28 mouse cellular contexts compared by ENCODE assay signal in the genomic region with DNA sequence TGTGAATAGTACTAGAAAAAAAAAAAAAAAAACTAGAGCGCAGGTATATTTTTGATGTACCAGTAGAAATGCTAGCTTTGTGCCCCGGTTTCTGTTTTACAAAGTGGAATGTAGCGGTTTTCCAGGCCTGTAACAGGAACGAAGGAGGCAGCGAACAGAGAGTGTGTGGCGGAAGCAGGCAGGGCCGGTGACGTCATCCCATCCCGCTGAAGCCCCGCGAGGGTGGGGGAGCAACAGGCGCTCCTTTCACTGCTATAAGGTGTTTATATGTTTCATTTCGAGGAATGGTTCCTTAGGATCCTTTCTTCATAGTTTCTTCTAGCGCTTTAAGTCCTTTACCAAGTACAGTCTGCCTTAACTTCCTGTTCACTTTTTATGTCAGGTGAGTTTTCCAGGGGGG.
DNase-seq lines count a peak whose midpoint lies in the region; ATAC-seq and TF ChIP-seq lines count a peak whose summit lies in the region.
"Had no signal": no experiment of that assay in that cellular context is flagged by ENCODE, and none has a peak within 500 bp of the region (broad histone marks: within the 10 kb centered on the region; RNA-seq: fewer than 3 reads in every experiment).

No protein-coding gene starts in this region.

- intact Hi-C loops in heart, postnatal 25 days (cut with DNase I) = loop anchor here (10.0 kb wide), 2 partner anchors 107 to 267 kb away; no protein-coding TSS in a partner anchor

- H3K9me3 ChIP-seq in heart, postnatal 0 days (replicated peaks; ENCODE audit: control insufficient read depth, low read length) = no peaks in the 10 kb centered on the region
- H3K9me3 ChIP-seq: liver, embryonic 15.5 days; midbrain, embryonic 12.5 days; neural tube, embryonic 13.5 days had no signal

- H3K36me3 ChIP-seq in heart, postnatal 0 days (replicated peaks; ENCODE audit: control insufficient read depth, insufficient read depth, low read length) = no peaks in the 10 kb centered on the region
- H3K36me3 ChIP-seq in testis, adult 2 months (ENCODE audit: control insufficient read depth, insufficient read depth, low read length) = no peaks in the 10 kb centered on the region
- H3K36me3 ChIP-seq: liver, embryonic 15.5 days; midbrain, embryonic 12.5 days; neural tube, embryonic 13.5 days had no signal

- TF ChIP-seq CTCF in heart, postnatal 0 days (IDR thresholded peaks at IDR 0.05; ENCODE audit: low read depth) = no peak
- no peak for TF ChIP-seq CTCF in testis, adult 2 months (IDR thresholded peaks at IDR 0.05; ENCODE audit: control insufficient read depth, insufficient read depth, insufficient replicate concordance, low read depth, low read length)

- ATAC-seq in heart, postnatal 0 days (ENCODE audit: insufficient read depth, low read depth) = no peak
- ATAC-seq: forebrain, postnatal 0 days; hindbrain, embryonic 16.5 days; lung, postnatal 0 days had no signal

- no peak for TF ChIP-seq POLR2A in testis, adult 2 months (IDR thresholded peaks at IDR 0.05; ENCODE audit: control insufficient read depth, low read depth, low read length)

- TF ChIP-seq EP300 in heart, postnatal 0 days (IDR thresholded peaks at IDR 0.05; ENCODE audit: low read depth) = no peak

- no peak overlapping the region for H3K4me3 ChIP-seq in heart, postnatal 0 days (ENCODE audit: low read depth, low read length)
- H3K4me3 ChIP-seq in testis, adult 2 months (ENCODE audit: control insufficient read depth, low read depth, low read length) = peak overlapping the region; percentile 45
- H3K4me3 ChIP-seq: erythroblast, embryonic 14.5 days; liver, embryonic 15.5 days; megakaryocyte, embryonic 14.5 days; midbrain, embryonic 12.5 days; myocyte; neural tube, embryonic 13.5 days had no signal

- no peak overlapping the region for H3K9ac ChIP-seq in heart, postnatal 0 days (replicated peaks; ENCODE audit: low read depth, low read length)
- H3K9ac ChIP-seq: forebrain, postnatal 0 days; liver, embryonic 15.5 days; midbrain, embryonic 12.5 days; neural tube, embryonic 13.5 days had no signal

- 76% methylated on average over 14 of the region's 14 CpGs for WGBS in heart, postnatal 0 days

- H3K4me1 ChIP-seq in heart, postnatal 0 days (ENCODE audit: control insufficient read depth, insufficient read depth) = no peaks in the 10 kb centered on the region
- peaks cover 6% of the 10 kb centered on the region; the same call in 1 of the 2 replicates for H3K4me1 ChIP-seq in testis, adult 2 months (ENCODE audit: control insufficient read depth, insufficient read depth, low read length)
- H3K4me1 ChIP-seq: liver, embryonic 15.5 days; megakaryocyte, embryonic 14.5 days had no signal

- DNase-seq in embryo, embryonic 11 days = peak; percentile 33
- DNase-seq in embryo, embryonic 9.5 days (ENCODE audit: extremely low spot score) = no peak
- no peak for DNase-seq in heart, postnatal 0 days (ENCODE audit: low spot score)
- DNase-seq in heart, postnatal 25 days (ENCODE audit: low spot score) = no peak
- DNase-seq in testis, postnatal 10 days (ENCODE audit: low spot score) = no peak
- peak; percentile 51 for DNase-seq in testis, postnatal 14 days (ENCODE audit: low spot score)
- DNase-seq in kidney, postnatal 14 days = no peak
- DNase-seq: adrenal gland, postnatal 10 days; cerebellum, adult 8-10 months; forebrain, postnatal 0 days; gastrocnemius, postnatal 14 days; heart, adult 11 months; heart, postnatal 10 days; kidney, adult 8-10 months; layer of hippocampus, postnatal 36 days; lung, postnatal 4 days; thymus, postnatal 14 days had no signal

- no peak overlapping the region for H3K27ac ChIP-seq in heart, postnatal 0 days (ENCODE audit: low read depth)
- H3K27ac ChIP-seq in testis, adult 2 months (ENCODE audit: control insufficient read depth, insufficient read depth, low read depth, low read length) = no peak overlapping the region
- H3K27ac ChIP-seq: kidney, postnatal 0 days; liver, embryonic 15.5 days; midbrain, embryonic 12.5 days; neural tube, embryonic 13.5 days had no signal

- H3K4me2 ChIP-seq in heart, postnatal 0 days (ENCODE audit: low read depth, low read length) = 0 out of 2 replicates have a peak overlapping the region, but pooled peaks have one; percentile 12
- H3K4me2 ChIP-seq: liver, embryonic 15.5 days; midbrain, embryonic 12.5 days; neural tube, embryonic 13.5 days had no signal

- H3K27me3 ChIP-seq in heart, postnatal 0 days (ENCODE audit: control insufficient read depth, insufficient read depth, low read length) = no peaks in the 10 kb centered on the region
- H3K27me3 ChIP-seq in testis, adult 2 months (ENCODE audit: control insufficient read depth, insufficient read depth, low read length) = no peaks in the 10 kb centered on the region
- H3K27me3 ChIP-seq: CH12.LX; liver, embryonic 15.5 days; megakaryocyte, embryonic 14.5 days; neural tube, embryonic 13.5 days had no signal

Comparison
In these comparisons a context has a peak if more than half of its experiments do, and no peak if none do; other contexts are left out.
1. DNase-seq: peak in embryo, embryonic 11 days (single experiment) and testis, postnatal 14 days (single experiment); none in embryo, embryonic 9.5 days (single experiment), heart, postnatal 0 days (single experiment), heart, postnatal 25 days (single experiment), testis, postnatal 10 days (single experiment) and kidney, postnatal 14 days (single experiment).